Mouse (Mus musculus): ENCODE measurements at regions not wholly inside any gene's neighbourhood (a gene's known extent, or its start where the extent isn't known, plus 50 kb on each side); places are given as distances from the start of the nearest gene placed in this dataset.

GRCm38 (mm10) chr9:52800476-52800875 is 120.9 kb upstream of the AI593442 start:
- no peak for TF ChIP-seq CTCF (IDR thresholded peaks at IDR 0.05; ENCODE audit: borderline replicate concordance, extremely low read depth, insufficient read depth, insufficient read length)
- TF ChIP-seq POLR2A (IDR thresholded peaks at IDR 0.05; ENCODE audit: borderline replicate concordance, extremely low read depth, insufficient read depth, insufficient read length, poor library complexity, severe bottlenecking), result no peak

Measured in brain, embryonic 14.5 days (tissue).